Mouse (Mus musculus) cerebellum, adult 2 months (tissue): ENCODE data around the gene Serpina1f.

Source experiments
- CTCF ChIP-seq: fragments of 200-500 bp; IDR thresholded peaks from 2 replicates; pipeline ENCODE4 v1.5.1; 2011; ENCODE audit warnings: low read depth, mild to moderate bottlenecking, control low read depth, low read length, moderate library complexity, borderline replicate concordance; ENCODE audit not compliant: insufficient read depth
- POLR2A ChIP-seq: fragments of 200-500 bp; IDR thresholded peaks from 2 replicates; pipeline ENCODE4 v1.6.1; 2011; ENCODE audit warnings: low read length, control low read depth, borderline replicate concordance; ENCODE audit not compliant: insufficient read depth

GRCm38 (mm10) chr12:103659171-103659570 lies 36.2 kb downstream of the Serpina1f start:
- TF ChIP-seq CTCF = no peak
- TF ChIP-seq POLR2A = no peak
